ENCODE assay signal across 10 mouse cellular contexts in genomic region chr11:69628286-69628685, GRCm38 (mm10). TPM values are rescaled to one million over a fixed set of nuclear protein-coding genes. Genes with fewer than 3 reads are reported as not detected.
DNase-seq lines count a peak whose midpoint lies in the region; ATAC-seq and TF ChIP-seq lines count a peak whose summit lies in the region.
"Had no signal": no experiment of that assay in that cellular context is flagged by ENCODE, and none has a peak within 500 bp of the region (broad histone marks: within the 10 kb centered on the region; RNA-seq: fewer than 3 reads in every experiment).

No protein-coding gene starts in this region.

- no peaks in the 10 kb centered on the region for H3K36me3 ChIP-seq in midbrain, embryonic 14.5 days (ENCODE audit: control insufficient read depth, insufficient read depth, low read length)
- H3K36me3 ChIP-seq in midbrain, embryonic 13.5 days = no peaks in the 10 kb centered on the region
- no peaks in the 10 kb centered on the region for H3K36me3 ChIP-seq in liver, adult 2 months (ENCODE audit: control insufficient read depth, insufficient read depth, low read length)

- no peak overlapping the region for H3K4me3 ChIP-seq in midbrain, embryonic 14.5 days (replicated peaks; ENCODE audit: low read depth, low read length)
- H3K4me3 ChIP-seq in midbrain, embryonic 13.5 days (replicated peaks) = no peak overlapping the region
- no peak overlapping the region; the same call in 1 of the 2 replicates for H3K4me3 ChIP-seq in liver, adult 2 months (ENCODE audit: insufficient read depth, low read depth, low read length)

- no peaks in the 10 kb centered on the region for H3K9me3 ChIP-seq in midbrain, embryonic 14.5 days (ENCODE audit: control insufficient read depth, low read length)
- H3K9me3 ChIP-seq in midbrain, embryonic 13.5 days = no peaks in the 10 kb centered on the region

- peak; percentile 89 for TF ChIP-seq CTCF in liver, adult 2 months (IDR thresholded peaks at IDR 0.05; ENCODE audit: low read depth, low read length)

- TF ChIP-seq POLR2A in liver, adult 2 months (IDR thresholded peaks at IDR 0.05; ENCODE audit: extremely low read depth, insufficient read depth, low read length) = no peak

- H3K79me2 ChIP-seq in liver, adult 2 months (ENCODE audit: control insufficient read depth, insufficient read depth, low read length) = peaks cover 3% of the 10 kb centered on the region; the same call in 1 of the 2 replicates

- no peak overlapping the region for H3K27ac ChIP-seq in midbrain, embryonic 14.5 days (replicated peaks; ENCODE audit: low read depth, low read length)
- no peak overlapping the region for H3K27ac ChIP-seq in midbrain, embryonic 13.5 days
- H3K27ac ChIP-seq in liver, adult 2 months (replicated peaks; ENCODE audit: insufficient read depth, low read depth, low read length) = no peak overlapping the region

- no peak overlapping the region for H3K4me2 ChIP-seq in midbrain, embryonic 14.5 days (ENCODE audit: low read length)
- no peak overlapping the region for H3K4me2 ChIP-seq in midbrain, embryonic 13.5 days (replicated peaks)

- no peaks in the 10 kb centered on the region for H3K27me3 ChIP-seq in midbrain, embryonic 14.5 days (ENCODE audit: control insufficient read depth, insufficient read depth, low read length)
- no peaks in the 10 kb centered on the region for H3K27me3 ChIP-seq in midbrain, embryonic 13.5 days
- H3K27me3 ChIP-seq in liver, adult 2 months (ENCODE audit: control insufficient read depth, insufficient read depth, low read length) = no peaks in the 10 kb centered on the region

- peak; percentile 90 for DNase-seq in midbrain, embryonic 14.5 days
- peak; percentile 86 for DNase-seq in adrenal gland, postnatal 10 days
- peak; percentile 82 for DNase-seq in embryo, embryonic 9.5 days (ENCODE audit: extremely low spot score)
- DNase-seq in induced T-regulatory cell, adult 2 months (ENCODE audit: low read depth) = peak; percentile 90
- peak; percentile 69 for DNase-seq in liver, adult 2 months (ENCODE audit: extremely low read depth, low read depth, low spot score)
- peak; percentile 71 for DNase-seq in retina, postnatal 7 days (ENCODE audit: low read depth, low spot score)
- peak; percentile 76 for DNase-seq in urinary bladder, postnatal 25 days (ENCODE audit: low spot score)

- 37% methylated on average over 6 of the region's 6 CpGs for WGBS in midbrain, embryonic 14.5 days
- WGBS in midbrain, embryonic 13.5 days = 37% methylated on average over 6 of the region's 6 CpGs
- WGBS in liver, adult 2 months = 34% methylated on average over 6 of the region's 6 CpGs

- no peak for ATAC-seq in midbrain, embryonic 14.5 days (ENCODE audit: low FRiP score, low TSS enrichment)
- no peak for ATAC-seq in midbrain, embryonic 13.5 days

- no peak overlapping the region for H3K9ac ChIP-seq in midbrain, embryonic 14.5 days (replicated peaks; ENCODE audit: low read length)
- H3K9ac ChIP-seq in midbrain, embryonic 13.5 days (replicated peaks) = no peak overlapping the region
- H3K9ac ChIP-seq in liver, adult 2 months (ENCODE audit: low read depth, low read length) = no peak overlapping the region

- peaks cover 3% of the 10 kb centered on the region; the same call in 1 of the 2 replicates for H3K4me1 ChIP-seq in midbrain, embryonic 14.5 days (ENCODE audit: control insufficient read depth, insufficient read depth, low read length)
- H3K4me1 ChIP-seq in midbrain, embryonic 13.5 days (replicated peaks) = peaks cover 6% of the 10 kb centered on the region; the same call in 1 of the 2 replicates
- H3K4me1 ChIP-seq in liver, adult 2 months (ENCODE audit: control insufficient read depth, insufficient read depth, low read length) = no peaks in the 10 kb centered on the region

RNA-seq across cellular contexts. Expression of gene Fxr2, which starts 4.5 kb away (rescaled TPM):
- polyA plus RNA-seq in midbrain, embryonic 14.5 days (2014; fragmentation: Nextera tagmentation; extraction: Ambion mirVana) = 35.9 and 38.4 TPM in 2 replicates
- 40.5 and 52.4 TPM in 2 replicates for polyA plus RNA-seq in midbrain, embryonic 13.5 days (2015; fragmentation: Nextera tagmentation; extraction: Ambion mirVana)
- total RNA-seq in adrenal gland, postnatal 10 days (2021) = 10 to 100 TPM; 61.9 to 80.2 TPM
- 18.1 and 19.9 TPM in 2 replicates for total RNA-seq in liver, adult 2 months (2014; rRNA removed)
- polyA plus RNA-seq in liver, adult 2 months (2012; rRNA removed) = 24.2 and 33.9 TPM in 2 replicates

RNA-seq across cellular contexts. Expression of gene Sat2, which starts 6.5 kb away (rescaled TPM):
- 21.6 and 22.5 TPM in 2 replicates for polyA plus RNA-seq in midbrain, embryonic 14.5 days (2014; fragmentation: Nextera tagmentation; extraction: Ambion mirVana)
- 25.1 and 28.5 TPM in 2 replicates for polyA plus RNA-seq in midbrain, embryonic 13.5 days (2015; fragmentation: Nextera tagmentation; extraction: Ambion mirVana)
- total RNA-seq in adrenal gland, postnatal 10 days (2021) = 10 to 100 TPM in 1 of 2 experiments, 1 to 10 TPM in 1; 9.2 to 10.1 TPM
- 12.3 and 19.4 TPM in 2 replicates for total RNA-seq in liver, adult 2 months (2014; rRNA removed)
- 10.8 and 12.8 TPM in 2 replicates for polyA plus RNA-seq in liver, adult 2 months (2012; rRNA removed)

RNA-seq across cellular contexts. Expression of gene Shbg, which starts 10.6 kb away (rescaled TPM):
- polyA plus RNA-seq in midbrain, embryonic 14.5 days (2014; fragmentation: Nextera tagmentation; extraction: Ambion mirVana) = not detected in 2 replicates
- not detected in 2 replicates for polyA plus RNA-seq in midbrain, embryonic 13.5 days (2015; fragmentation: Nextera tagmentation; extraction: Ambion mirVana)
- total RNA-seq in adrenal gland, postnatal 10 days (2021) = under 1 TPM; 0.27 to 0.36 TPM
- total RNA-seq in liver, adult 2 months (2014; rRNA removed) = not detected in 2 replicates
- polyA plus RNA-seq in liver, adult 2 months (2012; rRNA removed) = 0.18 TPM in 1 of 2 replicates, not detected in the other
- polyA plus RNA-seq: heart, embryonic 14.5 days; stomach, embryonic 14.5 days had no signal

RNA-seq across cellular contexts. Expression of gene Atp1b2, which starts 22.5 kb away (rescaled TPM):
- 46.5 and 46.7 TPM in 2 replicates for polyA plus RNA-seq in midbrain, embryonic 14.5 days (2014; fragmentation: Nextera tagmentation; extraction: Ambion mirVana)
- polyA plus RNA-seq in midbrain, embryonic 13.5 days (2015; fragmentation: Nextera tagmentation; extraction: Ambion mirVana) = 23.2 and 24.3 TPM in 2 replicates
- 10 to 100 TPM; 38.6 to 52.9 TPM for total RNA-seq in adrenal gland, postnatal 10 days (2021)
- 0.18 and 0.20 TPM in 2 replicates for total RNA-seq in liver, adult 2 months (2014; rRNA removed)
- 0.40 and 0.46 TPM in 2 replicates for polyA plus RNA-seq in liver, adult 2 months (2012; rRNA removed)

RNA-seq across cellular contexts. Expression of gene Sox15, which starts 26.8 kb away (rescaled TPM):
- polyA plus RNA-seq in midbrain, embryonic 14.5 days (2014; fragmentation: Nextera tagmentation; extraction: Ambion mirVana) = not detected in 2 replicates
- polyA plus RNA-seq in midbrain, embryonic 13.5 days (2015; fragmentation: Nextera tagmentation; extraction: Ambion mirVana) = 0.31 TPM in 1 of 2 replicates, not detected in the other
- not detected for total RNA-seq in adrenal gland, postnatal 10 days (2021)
- total RNA-seq in liver, adult 2 months (2014; rRNA removed) = not detected in 2 replicates
- polyA plus RNA-seq in liver, adult 2 months (2012; rRNA removed) = 0.21 TPM in 1 of 2 replicates, not detected in the other
- polyA plus RNA-seq: heart, embryonic 14.5 days had no signal
